Mouse (Mus musculus): ENCODE data around the gene Mast2. TPM values are rescaled to one million over a fixed set of nuclear protein-coding genes. Genes with fewer than 3 reads are reported as not detected.

Gene Mast2
- polyA plus RNA-seq, 1 experiment from 2014 or later = 14.4 TPM

- H3K9ac ChIP-seq = no peak overlapping the region
- H3K27ac ChIP-seq = no peak overlapping the region
- ATAC-seq (replicated peaks; ENCODE audit: low FRiP score) = no peak
- no peak overlapping the region for H3K4me2 ChIP-seq
- H3K27me3 ChIP-seq = no peaks in the 10 kb centered on the region
- H3K4me1 ChIP-seq = peaks cover 17% of the 10 kb centered on the region
- WGBS = 97% methylated on average over 3 of the region's 3 CpGs
- H3K36me3 ChIP-seq = no peaks in the 10 kb centered on the region
- H3K9me3 ChIP-seq (replicated peaks) = 0 out of 2 replicates have a peak, but pooled peaks cover 2% of the 10 kb centered on the region
- 0 out of 2 replicates have a peak overlapping the region, but pooled peaks have one; percentile 97 for H3K4me3 ChIP-seq (replicated peaks)
Observed at GRCm38 (mm10) chr4:116461943-116462342, 2.0 kb downstream of the Mast2 start.

- Histone ChIP-seq H3K36me3 (no peaks in the 10 kb centered on the region), H3K4me2 (no peak overlapping the region), H3K9me3 (replicated peaks) (no peaks in the 10 kb centered on the region), H3K4me1 (no peaks in the 10 kb centered on the region), H3K27ac (no peak overlapping the region), H3K9ac (no peak overlapping the region), H3K27me3 (no peaks in the 10 kb centered on the region), H3K4me3 (replicated peaks) (no peak overlapping the region)
- ATAC-seq (replicated peaks; ENCODE audit: low FRiP score) = no peak
Observed at GRCm38 (mm10) chr4:116451553-116451952, 12.4 kb downstream of the Mast2 start.

- Histone ChIP-seq H3K9me3 (replicated peaks) (no peaks in the 10 kb centered on the region), H3K27ac (no peak overlapping the region)
Observed at GRCm38 (mm10) chr4:116449951-116450350, 14.0 kb downstream of the Mast2 start.

GRCm38 (mm10) chr4:116448673-116449072 lies 15.3 kb downstream of the Mast2 start:
- Histone ChIP-seq H3K27me3 (no peaks in the 10 kb centered on the region), H3K9ac (no peak overlapping the region), H3K27ac (no peak overlapping the region), H3K4me3 (replicated peaks) (no peak overlapping the region), H3K4me2 (no peak overlapping the region), H3K9me3 (replicated peaks) (no peaks in the 10 kb centered on the region), H3K36me3 (no peaks in the 10 kb centered on the region), H3K4me1 (no peaks in the 10 kb centered on the region)
- no peak for ATAC-seq (replicated peaks; ENCODE audit: low FRiP score)
- 55% methylated on average over 8 of the region's 8 CpGs for WGBS

More at GRCm38 (mm10) chr4:116449951-116450350, 14.0 kb downstream of the Mast2 start:
- Histone ChIP-seq H3K4me3 (replicated peaks) (no peak overlapping the region), H3K4me2 (no peak overlapping the region), H3K36me3 (no peaks in the 10 kb centered on the region), H3K4me1 (no peaks in the 10 kb centered on the region), H3K9ac (no peak overlapping the region), H3K27me3 (no peaks in the 10 kb centered on the region)
- ATAC-seq (replicated peaks; ENCODE audit: low FRiP score) = no peak

- no peaks in the 10 kb centered on the region for H3K9me3 ChIP-seq (replicated peaks)
- no peak overlapping the region for H3K4me3 ChIP-seq (replicated peaks)
- ATAC-seq (replicated peaks; ENCODE audit: low FRiP score) = no peak
- WGBS = 94% methylated on average over 1 of the region's 1 CpGs
- H3K36me3 ChIP-seq = no peaks in the 10 kb centered on the region
- H3K4me1 ChIP-seq = no peaks in the 10 kb centered on the region
- no peak overlapping the region for H3K27ac ChIP-seq
- no peaks in the 10 kb centered on the region for H3K27me3 ChIP-seq
- H3K4me2 ChIP-seq = no peak overlapping the region
- H3K9ac ChIP-seq = no peak overlapping the region
Observed at GRCm38 (mm10) chr4:116439383-116439782, 24.6 kb downstream of the Mast2 start.

- H3K27me3 ChIP-seq = no peaks in the 10 kb centered on the region
Observed at GRCm38 (mm10) chr4:116438561-116438960, 25.4 kb downstream of the Mast2 start.

GRCm38 (mm10) chr4:116435626-116436025 lies 28.4 kb downstream of the Mast2 start:
- Histone ChIP-seq H3K27ac (no peak overlapping the region), H3K4me3 (replicated peaks) (no peak overlapping the region), H3K9me3 (replicated peaks) (no peaks in the 10 kb centered on the region), H3K4me1 (no peaks in the 10 kb centered on the region), H3K36me3 (peaks cover 8% of the 10 kb centered on the region; the same call in 1 of the 2 replicates), H3K4me2 (no peak overlapping the region), H3K9ac (no peak overlapping the region), H3K27me3 (no peaks in the 10 kb centered on the region)
- ATAC-seq (replicated peaks; ENCODE audit: low FRiP score) = no peak
- WGBS = 97% methylated on average over 4 of the region's 4 CpGs

More at GRCm38 (mm10) chr4:116438561-116438960, 25.4 kb downstream of the Mast2 start:
- Histone ChIP-seq H3K27ac (no peak overlapping the region), H3K36me3 (peaks cover under 1% of the 10 kb centered on the region; the same call in 1 of the 2 replicates), H3K4me2 (no peak overlapping the region), H3K9ac (no peak overlapping the region), H3K4me1 (no peaks in the 10 kb centered on the region), H3K9me3 (replicated peaks) (no peaks in the 10 kb centered on the region), H3K4me3 (replicated peaks) (no peak overlapping the region)
- ATAC-seq (replicated peaks; ENCODE audit: low FRiP score) = no peak

- Histone ChIP-seq H3K9ac (no peak overlapping the region), H3K36me3 (peaks cover 39% of the 10 kb centered on the region), H3K9me3 (replicated peaks) (no peaks in the 10 kb centered on the region), H3K4me3 (replicated peaks) (no peak overlapping the region), H3K27ac (no peak overlapping the region), H3K4me2 (no peak overlapping the region), H3K27me3 (no peaks in the 10 kb centered on the region), H3K4me1 (no peaks in the 10 kb centered on the region)
- no peak for ATAC-seq (replicated peaks; ENCODE audit: low FRiP score)
- 77% methylated on average over 1 of the region's 1 CpGs for WGBS
Observed at GRCm38 (mm10) chr4:116422186-116422585, 41.8 kb downstream of the Mast2 start.

GRCm38 (mm10) chr4:116421170-116421569 lies 42.8 kb downstream of the Mast2 start:
- no peaks in the 10 kb centered on the region for H3K27me3 ChIP-seq

GRCm38 (mm10) chr4:116412993-116413392 lies 51.0 kb downstream of the Mast2 start:
- H3K9me3 ChIP-seq (replicated peaks) = no peaks in the 10 kb centered on the region
- peak overlapping the region; percentile 19; the same call in 1 of the 2 replicates for H3K27ac ChIP-seq
- no peak overlapping the region for H3K4me3 ChIP-seq (replicated peaks)
- H3K9ac ChIP-seq = no peak overlapping the region
- no peaks in the 10 kb centered on the region for H3K27me3 ChIP-seq
- no peak overlapping the region for H3K4me2 ChIP-seq
- no peak for ATAC-seq (replicated peaks; ENCODE audit: low FRiP score)
- H3K4me1 ChIP-seq = peaks cover 12% of the 10 kb centered on the region; the same call in 1 of the 2 replicates
- H3K36me3 ChIP-seq = peaks cover 2% of the 10 kb centered on the region; the same call in 1 of the 2 replicates
- 32% methylated on average over 1 of the region's 1 CpGs for WGBS

More at GRCm38 (mm10) chr4:116421170-116421569, 42.8 kb downstream of the Mast2 start:
- ATAC-seq (replicated peaks; ENCODE audit: low FRiP score) = no peak
- WGBS = 96% methylated on average over 3 of the region's 3 CpGs
- Histone ChIP-seq H3K36me3 (peaks cover 39% of the 10 kb centered on the region), H3K9me3 (replicated peaks) (no peaks in the 10 kb centered on the region), H3K27ac (no peak overlapping the region), H3K4me2 (no peak overlapping the region), H3K4me3 (replicated peaks) (no peak overlapping the region), H3K4me1 (no peaks in the 10 kb centered on the region), H3K9ac (no peak overlapping the region)

GRCm38 (mm10) chr4:116411401-116411800 lies 52.6 kb downstream of the Mast2 start:
- Histone ChIP-seq H3K27ac (no peak overlapping the region), H3K36me3 (no peaks in the 10 kb centered on the region), H3K4me3 (replicated peaks) (no peak overlapping the region), H3K9ac (no peak overlapping the region), H3K4me2 (no peak overlapping the region), H3K27me3 (no peaks in the 10 kb centered on the region), H3K4me1 (peaks cover 12% of the 10 kb centered on the region; the same call in 1 of the 2 replicates), H3K9me3 (replicated peaks) (no peaks in the 10 kb centered on the region)
- ATAC-seq (replicated peaks; ENCODE audit: low FRiP score) = peak; percentile 52; the same call in 1 of the 2 replicates

- Histone ChIP-seq H3K4me2 (no peak overlapping the region), H3K36me3 (no peaks in the 10 kb centered on the region), H3K27me3 (no peaks in the 10 kb centered on the region), H3K4me1 (peaks cover 12% of the 10 kb centered on the region), H3K9ac (no peak overlapping the region), H3K4me3 (replicated peaks) (no peak overlapping the region), H3K27ac (no peak overlapping the region), H3K9me3 (replicated peaks) (no peaks in the 10 kb centered on the region)
- no peak for ATAC-seq (replicated peaks; ENCODE audit: low FRiP score)
- 83% methylated on average over 2 of the region's 2 CpGs for WGBS
Observed at GRCm38 (mm10) chr4:116406668-116407067, 57.3 kb downstream of the Mast2 start.

- H3K4me2 ChIP-seq = peak overlapping the region; percentile 27; the same call in 1 of the 2 replicates
- peak overlapping the region; percentile 37; the same call in 1 of the 2 replicates for H3K27ac ChIP-seq
- no peak for ATAC-seq (replicated peaks; ENCODE audit: low FRiP score)
- WGBS = 59% methylated on average over 8 of the region's 8 CpGs
- no peaks in the 10 kb centered on the region for H3K27me3 ChIP-seq
- no peaks in the 10 kb centered on the region for H3K36me3 ChIP-seq
- H3K4me3 ChIP-seq (replicated peaks) = 0 out of 2 replicates have a peak overlapping the region, but pooled peaks have one; percentile 4
- H3K4me1 ChIP-seq = peaks cover 10% of the 10 kb centered on the region
- H3K9me3 ChIP-seq (replicated peaks) = no peaks in the 10 kb centered on the region
- no peak overlapping the region for H3K9ac ChIP-seq
Observed at GRCm38 (mm10) chr4:116405955-116406351, 58.0 kb downstream of the Mast2 start.
